Mouse (Mus musculus): Measurements from ENCODE around the gene Synpo2.

- TF ChIP-seq CEBPB (IDR thresholded peaks at IDR 0.05; ENCODE audit: low read depth) = no peak
- TF ChIP-seq USF1 (IDR thresholded peaks at IDR 0.05; ENCODE audit: low read depth) = no peak
- no peak for TF ChIP-seq MYOD1 (IDR thresholded peaks at IDR 0.05; ENCODE audit: control insufficient read depth, insufficient read length, low read depth)
- no peak for TF ChIP-seq CTCF (IDR thresholded peaks at IDR 0.05; ENCODE audit: control insufficient read depth, insufficient read depth, insufficient read length)
- no peak for TF ChIP-seq MAX (IDR thresholded peaks at IDR 0.05)
Measured at GRCm38 (mm10) chr3:123140134-123140533, 95.8 kb downstream of the Synpo2 start.

Data from C2C12 (cell line).